Mouse (Mus musculus) midbrain, embryonic 16.5 days (tissue): ENCODE results near the gene Prcc. TPM values are rescaled to one million over a fixed set of nuclear protein-coding genes. Genes with fewer than 3 reads are reported as not detected.
"Not testable (repeated sequence)": the region's sequence is repeated elsewhere in the genome, so short reads cannot be mapped to it uniquely, and the experiment has no call there.

Experiments used
- ATAC-seq: fragments of 200-750 bp; cut with Nextera tagmentation; 2 replicates; pipeline ENCODE4 v1.8.0; 2017; ENCODE audit warnings: moderate TSS enrichment
- H3K27ac ChIP-seq: fragments of 300-500 bp; sonication (generic); 2 replicates; pipeline ENCODE4 v1.5.1; 2014; ENCODE audit warnings: mild to moderate bottlenecking, low read length, mixed read lengths
- H3K27me3 ChIP-seq: fragments of 300-500 bp; sonication (generic); 2 replicates; pipeline ENCODE4 v1.6.1; 2014; ENCODE audit warnings: low read depth, low read length, mixed read lengths; ENCODE audit not compliant: control insufficient read depth, insufficient read depth
- H3K36me3 ChIP-seq: fragments of 300-500 bp; sonication (generic); 2 replicates; pipeline ENCODE4 v1.6.1; 2014; ENCODE audit warnings: mild to moderate bottlenecking, low read length, moderate library complexity, mixed read lengths; ENCODE audit not compliant: control insufficient read depth, insufficient read depth
- H3K4me1 ChIP-seq: fragments of 300-500 bp; sonication (generic); 2 replicates; pipeline ENCODE4 v1.6.1; 2014; ENCODE audit warnings: mild to moderate bottlenecking, low read length, mixed read lengths; ENCODE audit not compliant: control insufficient read depth, insufficient read depth
- H3K4me2 ChIP-seq: fragments of 300-500 bp; sonication (generic); 2 replicates; pipeline ENCODE4 v1.6.1; 2014; ENCODE audit warnings: mild to moderate bottlenecking, low read length, mixed read lengths
- H3K4me3 ChIP-seq: fragments of 300-500 bp; sonication (generic); 2 replicates; pipeline ENCODE4 v1.5.1; 2014; ENCODE audit warnings: low read depth, mild to moderate bottlenecking, low read length, moderate library complexity, mixed read lengths
- H3K9ac ChIP-seq: fragments of 300-500 bp; sonication (generic); 2 replicates; pipeline ENCODE4 v1.6.1; 2014; ENCODE audit warnings: low read depth, low read length, mixed read lengths
- H3K9me3 ChIP-seq: fragments of 300-500 bp; sonication (generic); replicated peaks from 2 replicates; pipeline ENCODE4 v1.6.1; 2014; ENCODE audit warnings: mild to moderate bottlenecking, low read length, mixed read lengths; ENCODE audit not compliant: control insufficient read depth, poor library complexity, severe bottlenecking
- WGBS: fragments of 180-500 bp; shearing (Covaris S2); extraction: QIAGEN DNeasy Blood & Tissue Kit; methylation state at CpG from one replicate; pipeline ENCODE4 v1.1.7; 2014; 5-methylcytosine and 5-hydroxymethylcytosine counted together
- polyA plus RNA-seq: library from polyadenylated mRNA; unstranded; fragments of >200 nt; fragmentation: Nextera tagmentation; extraction: Ambion mirVana; gene quantifications from 2 replicates; pipeline ENCODE4 v1.2.1, GENCODE M21; 2015

Gene Prcc
- polyA plus RNA-seq, 1 experiment from 2014 or later: 16.3 TPM

- no peak overlapping the region for H3K4me3 ChIP-seq
- 92% methylated on average over 2 of the region's 2 CpGs for WGBS
- H3K4me1 ChIP-seq: peaks cover 28% of the 10 kb centered on the region
- no peak overlapping the region for H3K4me2 ChIP-seq
- H3K27me3 ChIP-seq: no peaks in the 10 kb centered on the region
- no peak overlapping the region for H3K27ac ChIP-seq
- no peaks in the 10 kb centered on the region; the same call in 1 of the 2 replicates for H3K36me3 ChIP-seq
- no peak for ATAC-seq
- H3K9ac ChIP-seq: no peak overlapping the region
- no peaks in the 10 kb centered on the region for H3K9me3 ChIP-seq
These were observed 24.0 kb upstream of the Prcc start for GRCm38 (mm10) chr3:87909381-87909780.

GRCm38 (mm10) chr3:87907906-87908305 lies 22.5 kb upstream of the Prcc start:
- WGBS: 12% methylated on average over 1 of the region's 1 CpGs
- Histone ChIP-seq H3K4me3 (peak overlapping the region; percentile 97), H3K9ac (peak overlapping the region; percentile 84), H3K4me1 (peaks cover 28% of the 10 kb centered on the region), H3K36me3 (no peaks in the 10 kb centered on the region), H3K4me2 (peak overlapping the region; percentile 80), H3K9me3 (no peaks in the 10 kb centered on the region), H3K27me3 (no peaks in the 10 kb centered on the region), H3K27ac (no peak overlapping the region)
- no peak for ATAC-seq

GRCm38 (mm10) chr3:87906981-87907857 lies 21.8 kb upstream of the Prcc start:
- peaks cover 28% of the 10 kb centered on the region for H3K4me1 ChIP-seq
- H3K4me3 ChIP-seq: peak overlapping the region; percentile 97
- H3K27ac ChIP-seq: peak overlapping the region; percentile 92
- peak overlapping the region; percentile 84 for H3K9ac ChIP-seq
- ATAC-seq: peak; percentile 0; the same call in 1 of the 2 replicates
- no peaks in the 10 kb centered on the region for H3K36me3 ChIP-seq
- no peaks in the 10 kb centered on the region for H3K9me3 ChIP-seq
- 1% methylated on average over 27 of the region's 27 CpGs for WGBS
- H3K27me3 ChIP-seq: no peaks in the 10 kb centered on the region
- peak overlapping the region; percentile 80 for H3K4me2 ChIP-seq

- peak overlapping the region; percentile 80 for H3K4me2 ChIP-seq
- no peaks in the 10 kb centered on the region for H3K36me3 ChIP-seq
- H3K27me3 ChIP-seq: no peaks in the 10 kb centered on the region
- H3K9ac ChIP-seq: peak overlapping the region; percentile 84
- peak overlapping the region; percentile 97 for H3K4me3 ChIP-seq
- H3K4me1 ChIP-seq: peaks cover 28% of the 10 kb centered on the region
- 0% methylated on average over 38 of the region's 47 CpGs for WGBS
- peak; percentile 59 for ATAC-seq
- H3K9me3 ChIP-seq: no peaks in the 10 kb centered on the region
- peak overlapping the region; percentile 92 for H3K27ac ChIP-seq
These were observed 21.2 kb upstream of the Prcc start for GRCm38 (mm10) chr3:87906601-87906980.

GRCm38 (mm10) chr3:87905880-87906485 lies 20.6 kb upstream of the Prcc start, which contains the start of gene Hdgf:
TSS of gene Hdgf (plus strand) at chr3:87906321.
- Histone ChIP-seq H3K9me3 (no peaks in the 10 kb centered on the region), H3K4me2 (peak within 1 kb of the TSS; percentile 80), H3K36me3 (no peaks in the 10 kb centered on the region), H3K27me3 (no peaks in the 10 kb centered on the region), H3K27ac (peak within 1 kb of the TSS; percentile 92), H3K9ac (peak within 1 kb of the TSS; percentile 84), H3K4me3 (peak within 1 kb of the TSS; percentile 97), H3K4me1 (peaks cover 28% of the 10 kb centered on the region)
- ATAC-seq: peak; percentile 96
- under 1% methylated on average over 55 of the region's 57 CpGs for WGBS

GRCm38 (mm10) chr3:87903821-87904220 lies 18.4 kb upstream of the Prcc start:
- Histone ChIP-seq H3K27me3 (no peaks in the 10 kb centered on the region), H3K9ac (no peak overlapping the region), H3K27ac (no peak overlapping the region), H3K36me3 (no peaks in the 10 kb centered on the region), H3K4me2 (no peak overlapping the region), H3K4me1 (peaks cover 13% of the 10 kb centered on the region), H3K9me3 (no peaks in the 10 kb centered on the region), H3K4me3 (no peak overlapping the region)
- ATAC-seq: no peak
- WGBS: 56% methylated on average over 5 of the region's 5 CpGs

- H3K27me3 ChIP-seq, H3K27ac ChIP-seq, H3K9ac ChIP-seq, H3K9me3 ChIP-seq, H3K36me3 ChIP-seq, ATAC-seq, H3K4me3 ChIP-seq, H3K4me1 ChIP-seq, H3K4me2 ChIP-seq: not testable (repeated sequence)
- 92% methylated on average over 5 of the region's 6 CpGs for WGBS
These were observed 16.6 kb upstream of the Prcc start for GRCm38 (mm10) chr3:87901959-87902358.

- Histone ChIP-seq H3K4me3 (no peak overlapping the region), H3K9ac (no peak overlapping the region), H3K4me1 (no peaks in the 10 kb centered on the region), H3K36me3 (no peaks in the 10 kb centered on the region), H3K27ac (no peak overlapping the region), H3K27me3 (no peaks in the 10 kb centered on the region), H3K9me3 (no peaks in the 10 kb centered on the region), H3K4me2 (no peak overlapping the region)
- no peak for ATAC-seq
- 59% methylated on average over 1 of the region's 1 CpGs for WGBS
These were observed 15.7 kb upstream of the Prcc start for GRCm38 (mm10) chr3:87901036-87901624.

- no peaks in the 10 kb centered on the region for H3K4me1 ChIP-seq
- H3K4me2 ChIP-seq: no peak overlapping the region
- no peaks in the 10 kb centered on the region for H3K9me3 ChIP-seq
- H3K27ac ChIP-seq: no peak overlapping the region
- no peak overlapping the region for H3K4me3 ChIP-seq
- WGBS: 87% methylated on average over 3 of the region's 3 CpGs
- H3K36me3 ChIP-seq: no peaks in the 10 kb centered on the region
- no peaks in the 10 kb centered on the region for H3K27me3 ChIP-seq
- ATAC-seq: no peak
- H3K9ac ChIP-seq: no peak overlapping the region
These were observed 14.4 kb upstream of the Prcc start for GRCm38 (mm10) chr3:87899776-87900175.
